Mouse (Mus musculus) MEL (cell line): ENCODE results near the gene Trim58. TPM values are rescaled to one million over a fixed set of nuclear protein-coding genes. Genes with fewer than 3 reads are reported as not detected.

Experiments used
- DNase-seq: peaks from one replicate; pipeline ENCODE4 v3.0.0; 2011; ENCODE audit warnings: low read depth, low spot score
- H3K27ac ChIP-seq: 2 replicates; pipeline ENCODE4 v1.5.1; 2012; ENCODE audit warnings: low read depth, mild to moderate bottlenecking, control low read depth, low read length, moderate library complexity; ENCODE audit not compliant: control insufficient read depth
- H3K27me3 ChIP-seq, 2 experiments: fragments of 150-350 bp in 1 of 2; sonication (generic) in 1 of 2; 2 replicates each; pipeline ENCODE4 v1.6.1; 2012; ENCODE audit warnings: low read length in 2 of 2, mild to moderate bottlenecking in 2 of 2, improper control_type of control experiment in 1 of 2, moderate library complexity in 1 of 2; ENCODE audit not compliant: insufficient read depth in 2 of 2, control insufficient read depth in 1 of 2
- H3K36me3 ChIP-seq, 2 experiments: 2 replicates each; pipeline ENCODE4 v1.6.1; 2012 to 2014; ENCODE audit warnings: low read length in 2 of 2, improper control_type of control experiment in 1 of 2, inconsistent platforms in 1 of 2, mild to moderate bottlenecking in 1 of 2; ENCODE audit not compliant: insufficient read depth in 2 of 2, control insufficient read depth in 1 of 2
- H3K4me1 ChIP-seq, 2 experiments: fragments of 150-350 bp in 1 of 2; sonication (generic) in 1 of 2; 2 replicates each; pipeline ENCODE4 v1.6.1; 2012; ENCODE audit warnings: low read length in 2 of 2, improper control_type of control experiment in 1 of 2, mild to moderate bottlenecking in 1 of 2; ENCODE audit not compliant: insufficient read depth in 2 of 2, control insufficient read depth in 1 of 2
- H3K4me3 ChIP-seq, 2 experiments: fragments of 150-350 bp in 1 of 2; sonication (generic) in 1 of 2; 2 replicates each; pipeline ENCODE4 v1.5.1; 2012; ENCODE audit warnings: low read depth in 2 of 2, low read length in 2 of 2, mild to moderate bottlenecking in 2 of 2, moderate library complexity in 2 of 2, control low read depth in 1 of 2, improper control_type of control experiment in 1 of 2; ENCODE audit not compliant: control insufficient read depth in 1 of 2, insufficient read depth in 1 of 2
- H3K79me2 ChIP-seq: 2 replicates; pipeline ENCODE4 v1.6.1; 2012; ENCODE audit warnings: mild to moderate bottlenecking, low read length, moderate library complexity; ENCODE audit not compliant: control insufficient read depth, poor library complexity, insufficient read depth
- H3K9ac ChIP-seq: 2 replicates; pipeline ENCODE4 v1.6.1; 2012; ENCODE audit warnings: low read depth, mild to moderate bottlenecking, control low read depth, low read length, moderate library complexity; ENCODE audit not compliant: control insufficient read depth, poor library complexity, severe bottlenecking
- H3K9me3 ChIP-seq: fragments of 150-350 bp; sonication (generic); replicated peaks from 2 replicates; pipeline ENCODE4 v1.6.1; 2012; ENCODE audit warnings: mild to moderate bottlenecking, low read length, improper control_type of control experiment, moderate library complexity; ENCODE audit not compliant: insufficient read depth
- BHLHE40 ChIP-seq: IDR thresholded peaks from 2 replicates; pipeline ENCODE4 v1.6.1; 2012; ENCODE audit warnings: low read depth, mild to moderate bottlenecking, inconsistent platforms, low read length, improper control_type of control experiment, borderline replicate concordance
- CTCF ChIP-seq, 3 experiments: IDR thresholded peaks in 2 of 3; conservative IDR thresholded peaks in 1 of 3; 2 replicates each; pipeline ENCODE4 v1.5.1; 2011 to 2012; ENCODE audit warnings: low read length in 3 of 3, low read depth in 2 of 3, mild to moderate bottlenecking in 2 of 3, improper control_type of control experiment in 1 of 3, inconsistent platforms in 1 of 3, mixed read lengths in 1 of 3, moderate library complexity in 1 of 3; ENCODE audit not compliant: control insufficient read depth in 1 of 3, insufficient read depth in 1 of 3, poor library complexity in 1 of 3, severe bottlenecking in 1 of 3
- ELF1 ChIP-seq: IDR thresholded peaks from 2 replicates; pipeline ENCODE4 v1.6.1; 2014; ENCODE audit warnings: low read depth, mild to moderate bottlenecking, inconsistent platforms, low read length, improper control_type of control experiment, moderate library complexity
- EP300 ChIP-seq, 2 experiments: IDR thresholded peaks; 2 replicates each; pipeline ENCODE4 v1.6.1; 2011; ENCODE audit warnings: improper control_type of control experiment in 2 of 2, low read length in 2 of 2, low read depth in 1 of 2, mild to moderate bottlenecking in 1 of 2
- GABPA ChIP-seq: IDR thresholded peaks from 2 replicates; pipeline ENCODE4 v1.6.1; 2012; ENCODE audit warnings: low read depth, mild to moderate bottlenecking, inconsistent platforms, low read length, improper control_type of control experiment, moderate library complexity
- HCFC1 ChIP-seq: IDR thresholded peaks from 2 replicates; pipeline ENCODE4 v1.6.1; 2012; ENCODE audit warnings: low read depth, mild to moderate bottlenecking, inconsistent platforms, low read length, improper control_type of control experiment, moderate library complexity
- JUND ChIP-seq: IDR thresholded peaks from 2 replicates; pipeline ENCODE4 v1.6.1; 2011; ENCODE audit warnings: low read depth, mild to moderate bottlenecking, improper control_type of control experiment, low read length
- KAT2A ChIP-seq: conservative IDR thresholded peaks from 2 replicates; pipeline ENCODE4 v1.6.1; 2012; ENCODE audit warnings: low read depth, low read length, improper control_type of control experiment, inconsistent platforms
- MAFK ChIP-seq: IDR thresholded peaks from 2 replicates; pipeline ENCODE4 v1.6.1; 2011; ENCODE audit warnings: low read depth, mild to moderate bottlenecking, low read length, improper control_type of control experiment, borderline replicate concordance
- MAX ChIP-seq: IDR thresholded peaks from 2 replicates; pipeline ENCODE4 v1.6.1; 2011; ENCODE audit warnings: low read length, improper control_type of control experiment
- MAZ ChIP-seq: IDR thresholded peaks from 2 replicates; pipeline ENCODE4 v1.6.1; 2012; ENCODE audit warnings: low read depth, mild to moderate bottlenecking, inconsistent platforms, low read length, improper control_type of control experiment
- MXI1 ChIP-seq: IDR thresholded peaks from 2 replicates; pipeline ENCODE4 v1.6.1; 2011; ENCODE audit warnings: mild to moderate bottlenecking, low read depth, low read length, improper control_type of control experiment
- MYB ChIP-seq: IDR thresholded peaks from 2 replicates; pipeline ENCODE4 v1.6.1; 2011; ENCODE audit warnings: mild to moderate bottlenecking, low read depth, low read length, improper control_type of control experiment
- NRF1 ChIP-seq: IDR thresholded peaks from 2 replicates; pipeline ENCODE4 v1.6.1; 2014; ENCODE audit warnings: low read depth, mild to moderate bottlenecking, inconsistent platforms, low read length, improper control_type of control experiment, moderate library complexity; ENCODE audit not compliant: poor library complexity, insufficient read depth, severe bottlenecking
- POLR2AphosphoS2 ChIP-seq: IDR thresholded peaks from 2 replicates; pipeline ENCODE4 v1.6.1; 2011; ENCODE audit warnings: low read length, improper control_type of control experiment
- RAD21 ChIP-seq: IDR thresholded peaks from 2 replicates; pipeline ENCODE4 v1.6.1; 2011; ENCODE audit warnings: mild to moderate bottlenecking, low read depth, low read length, improper control_type of control experiment
- RCOR1 ChIP-seq: IDR thresholded peaks from 2 replicates; pipeline ENCODE4 v1.6.1; 2012; ENCODE audit warnings: low read depth, mild to moderate bottlenecking, inconsistent platforms, low read length, improper control_type of control experiment
- SMC3 ChIP-seq: IDR thresholded peaks from 2 replicates; pipeline ENCODE4 v1.6.1; 2011; ENCODE audit warnings: low read depth, low read length, improper control_type of control experiment
- TBP ChIP-seq: IDR thresholded peaks from 2 replicates; pipeline ENCODE4 v1.8.0; 2011; ENCODE audit warnings: low read depth, low read length, improper control_type of control experiment
- TCF12 ChIP-seq: IDR thresholded peaks from 2 replicates; pipeline ENCODE4 v1.6.1; 2014; ENCODE audit warnings: low read depth, mild to moderate bottlenecking, inconsistent platforms, low read length, improper control_type of control experiment, moderate library complexity
- UBTF ChIP-seq: IDR thresholded peaks from 2 replicates; pipeline ENCODE4 v1.6.1; 2012; ENCODE audit warnings: low read depth, mild to moderate bottlenecking, inconsistent platforms, low read length, improper control_type of control experiment, moderate library complexity, borderline replicate concordance; ENCODE audit not compliant: insufficient read depth
- USF1 ChIP-seq: IDR thresholded peaks from 2 replicates; pipeline ENCODE4 v1.6.1; 2014; ENCODE audit warnings: low read depth, mild to moderate bottlenecking, inconsistent platforms, low read length, improper control_type of control experiment, moderate library complexity
- ZKSCAN1 ChIP-seq: IDR thresholded peaks from 2 replicates; pipeline ENCODE4 v1.6.1; 2012; ENCODE audit warnings: low read depth, mild to moderate bottlenecking, inconsistent platforms, low read length, improper control_type of control experiment, moderate library complexity
- polyA plus RNA-seq, 2 experiments: library from polyadenylated mRNA; stranded (reverse) in 1 of 2; unstranded in 1 of 2; fragments of >175 nt in 1 of 2; fragments of >200 nt in 1 of 2; gene quantifications; 2 replicates each; pipeline versions ENCODE4 v1.2.1 to v1.2.4; 2012; ENCODE audit warnings: low replicate concordance in 2 of 2, low read depth in 1 of 2; ENCODE audit not compliant: insufficient read length in 2 of 2, insufficient read depth in 1 of 2, missing spikeins in 1 of 2
- total RNA-seq: library from RNA; depleted of rRNA; stranded (reverse); fragments of 300-350 nt; gene quantifications from 2 replicates; pipeline ENCODE4 v1.2.3, GENCODE M21; 2012

Gene Trim58
- total and polyA plus RNA-seq, 3 experiments: 4.0 to 14.1 TPM; not detected in 1

GRCm38 (mm10) chr11:58680799-58681198 is 40.5 kb downstream of the Trim58 start, which contains the start of gene Olfr320:
Gene Olfr320 (plus strand): TSS chr11:58681099.
- no peak for TF ChIP-seq USF1
- no peak for TF ChIP-seq CTCF (IDR thresholded peaks at IDR 0.05 in 2 of 3, conservative IDR thresholded peaks at IDR 0.05 in 1 of 3; ENCODE audit: control insufficient read depth in 1 of 3, insufficient read depth in 1 of 3, low read depth in 2 of 3, low read length in 3 of 3, poor library complexity in 1 of 3, severe bottlenecking in 1 of 3)
- no peak for TF ChIP-seq RAD21
- no peak for TF ChIP-seq NRF1
- no peak for TF ChIP-seq GABPA
- no peak for TF ChIP-seq ELF1
- no peak for TF ChIP-seq UBTF
- TF ChIP-seq MAZ: no peak
- TF ChIP-seq ZKSCAN1: no peak
- TF ChIP-seq KAT2A: no peak
- TF ChIP-seq SMC3: no peak
- TF ChIP-seq MAFK: no peak
- TF ChIP-seq TCF12: no peak
- TF ChIP-seq MYB: no peak
- no peak for TF ChIP-seq RCOR1
- no peak for TF ChIP-seq BHLHE40
- no peak for TF ChIP-seq TBP
- no peak for TF ChIP-seq JUND
- no peak for TF ChIP-seq MXI1
- Histone ChIP-seq H3K4me1 (no peaks in the 10 kb centered on the region), H3K36me3 (no peaks in the 10 kb centered on the region), H3K27ac (no peak within 1 kb of the TSS), H3K27me3 (peaks cover 6% of the 10 kb centered on the region in 2 experiments; a peak in 3 of 4 replicates), H3K9me3 (no peaks in the 10 kb centered on the region), H3K4me3 (no peak within 1 kb of the TSS), H3K79me2 (no peaks in the 10 kb centered on the region), H3K9ac (no peak within 1 kb of the TSS)
- peak; percentile 1 for DNase-seq

GRCm38 (mm10) chr11:58698862-58699261 is 58.6 kb downstream of the Trim58 start, which contains the start of gene Olfr319:
Gene Olfr319 (plus strand): TSS chr11:58699162.
- Histone ChIP-seq H3K4me1 (no peaks in the 10 kb centered on the region), H3K4me3 (no peak within 1 kb of the TSS), H3K27me3 (peaks cover 7 to 8% of the 10 kb centered on the region in 2 experiments), H3K79me2 (no peaks in the 10 kb centered on the region), H3K9me3 (no peaks in the 10 kb centered on the region), H3K27ac (no peak within 1 kb of the TSS), H3K9ac (no peak within 1 kb of the TSS)
- TF ChIP-seq EP300 (IDR thresholded peaks at IDR 0.05; ENCODE audit: low read depth in 1 of 2, low read length in 2 of 2) (no peak), KAT2A (no peak), HCFC1 (no peak), USF1 (no peak), MAX (no peak), POLR2AphosphoS2 (no peak)
- TF ChIP-seq, all 39 proteins: peak for 0
- no peak for DNase-seq
- no peaks in the 10 kb centered on the region for H3K36me3 ChIP-seq
